Mouse (Mus musculus) liver, adult 2 months (tissue): ENCODE measurements around the gene Zfp941.

Experiments used
- CTCF ChIP-seq: fragments of 200-500 bp; IDR thresholded peaks from 2 replicates; pipeline ENCODE4 v1.5.1; 2011; ENCODE audit warnings: low read depth, low read length, control low read depth
- POLR2A ChIP-seq: fragments of 200-500 bp; IDR thresholded peaks from 2 replicates; pipeline ENCODE4 v1.6.1; 2011; ENCODE audit warnings: low read length, control low read depth; ENCODE audit not compliant: insufficient read depth; ENCODE audit errors: extremely low read depth

DNA sequence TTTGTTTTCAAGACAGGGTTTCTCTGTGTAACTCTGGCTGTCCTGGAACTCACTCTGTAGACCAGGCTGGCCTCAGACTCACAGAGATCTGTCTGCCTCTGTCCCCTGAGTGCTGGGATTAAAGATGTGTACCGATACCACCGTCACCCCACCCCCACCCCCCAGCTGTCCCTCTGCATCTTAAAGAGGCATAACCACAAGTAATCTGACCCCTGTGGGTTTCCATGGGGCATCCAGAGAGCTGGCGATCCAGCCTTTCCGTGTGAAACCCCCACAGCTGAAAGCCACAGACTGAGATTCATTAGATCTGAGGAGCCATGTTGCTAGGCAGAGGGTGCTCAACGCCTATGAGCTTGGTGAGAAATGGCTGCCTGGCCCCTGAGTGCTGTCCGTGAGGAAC is 38.0 kb upstream of the Zfp941 start:
- TF ChIP-seq POLR2A (no peak), CTCF (no peak)
